Mouse (Mus musculus): ENCODE data around the gene Tmem222. TPM values are rescaled to one million over a fixed set of nuclear protein-coding genes. Genes with fewer than 3 reads are reported as not detected.
A peak's percentile ranks its signal among the peaks of the same experiment; 100 is the strongest.

Tmem222 gene
- polyA plus RNA-seq, 1 experiment = 70.6 TPM

DNA sequence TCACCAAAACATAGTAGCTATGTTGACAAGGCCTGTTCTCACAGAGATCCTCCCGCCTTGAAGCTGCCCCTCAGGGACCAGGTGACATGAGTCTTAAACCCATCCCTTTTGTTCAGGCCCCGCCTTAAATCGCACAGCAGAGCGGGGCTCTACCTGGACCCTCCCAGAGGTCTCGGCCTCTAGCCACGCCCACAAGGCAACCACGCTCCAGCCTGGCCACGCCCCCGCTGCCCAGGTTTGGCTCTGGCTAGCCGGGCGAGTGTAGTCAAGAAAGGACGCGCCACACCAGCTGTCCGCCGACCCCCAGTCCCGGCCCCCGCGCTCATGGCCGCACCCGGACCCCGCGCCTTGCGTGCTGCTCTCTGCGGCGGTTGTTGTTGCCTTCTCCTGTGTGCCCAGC, 56.9 kb downstream of the Tmem222 start:
- H3K4me1 ChIP-seq (ENCODE audit: control insufficient read depth, insufficient read depth, low read length) = 0 out of 2 replicates have a peak, but pooled peaks cover 2% of the 10 kb centered on the region
- H3K4me3 ChIP-seq (ENCODE audit: insufficient read depth, low read depth, low read length) = peak overlapping the region; percentile 40; the same call in 1 of the 2 replicates
- H3K36me3 ChIP-seq (ENCODE audit: control insufficient read depth, insufficient read depth, low read length) = no peaks in the 10 kb centered on the region
- 10% methylated on average over 25 of the region's 25 CpGs for WGBS
- TF ChIP-seq POLR2A (IDR thresholded peaks at IDR 0.05; ENCODE audit: low read depth, low read length) (no peak), CTCF (conservative IDR thresholded peaks at IDR 0.05; ENCODE audit: insufficient read depth, insufficient read length, low read depth, low read length) (no peak)
- no peaks in the 10 kb centered on the region for H3K27me3 ChIP-seq (replicated peaks; ENCODE audit: control insufficient read depth, insufficient read depth, low read length)
- peak; percentile 74 for DNase-seq
- no peak overlapping the region for H3K27ac ChIP-seq (ENCODE audit: insufficient read depth, low read depth, low read length)

DNA sequence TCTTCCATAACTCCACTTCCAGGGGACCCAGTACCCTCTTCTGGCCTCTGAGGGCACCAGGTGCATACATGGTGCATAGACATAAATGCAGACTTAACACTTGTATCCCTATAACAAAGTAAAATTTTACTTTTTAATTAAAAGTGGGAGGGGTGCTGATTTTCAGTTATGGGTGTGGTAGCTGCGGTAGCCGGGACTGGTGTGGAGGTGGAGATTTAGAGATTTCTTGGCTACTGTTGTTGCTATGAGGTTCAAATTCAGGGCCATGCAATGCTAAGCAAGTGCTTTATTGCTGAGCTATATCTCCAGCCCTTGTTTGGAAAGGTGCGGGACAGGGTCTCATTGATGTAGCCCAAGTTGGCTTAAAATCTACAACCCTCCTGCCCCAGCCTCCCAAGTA, 58.8 kb downstream of the Tmem222 start:
- H3K4me1 ChIP-seq (ENCODE audit: control insufficient read depth, insufficient read depth, low read length) = 0 out of 2 replicates have a peak, but pooled peaks cover 2% of the 10 kb centered on the region
- no peak for DNase-seq
- no peak for TF ChIP-seq POLR2A (IDR thresholded peaks at IDR 0.05; ENCODE audit: low read depth, low read length)
- TF ChIP-seq CTCF (conservative IDR thresholded peaks at IDR 0.05; ENCODE audit: insufficient read depth, insufficient read length, low read depth, low read length) = no peak
- H3K27me3 ChIP-seq (replicated peaks; ENCODE audit: control insufficient read depth, insufficient read depth, low read length) = no peaks in the 10 kb centered on the region
- no peaks in the 10 kb centered on the region for H3K36me3 ChIP-seq (ENCODE audit: control insufficient read depth, insufficient read depth, low read length)
- H3K4me3 ChIP-seq (ENCODE audit: insufficient read depth, low read depth, low read length) = no peak overlapping the region
- H3K27ac ChIP-seq (ENCODE audit: insufficient read depth, low read depth, low read length) = no peak overlapping the region
- WGBS = 85% methylated on average over 3 of the region's 3 CpGs

DNA sequence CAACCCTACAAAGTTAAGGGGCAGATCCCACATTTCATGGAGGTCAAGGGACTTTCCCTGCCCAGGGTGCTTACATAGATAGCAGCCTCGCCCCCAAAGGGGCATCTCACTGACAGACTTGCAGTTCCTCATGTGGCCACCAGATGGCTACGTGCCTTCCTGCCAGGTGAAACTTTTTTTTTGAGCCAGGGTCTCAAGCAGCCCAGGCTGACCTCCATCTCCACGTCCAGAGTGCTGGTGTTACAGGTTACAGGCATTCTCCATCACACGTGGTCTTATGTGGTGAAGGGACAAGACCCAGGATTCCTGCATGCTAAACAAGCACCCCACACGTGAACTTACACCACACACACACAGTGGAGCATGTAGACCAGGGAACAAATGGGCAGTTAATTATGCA, 60.0 kb downstream of the Tmem222 start:
- no peak overlapping the region for H3K27ac ChIP-seq (ENCODE audit: insufficient read depth, low read depth, low read length)
- no peak for TF ChIP-seq POLR2A (IDR thresholded peaks at IDR 0.05; ENCODE audit: low read depth, low read length)
- peak; percentile 84 for TF ChIP-seq CTCF (conservative IDR thresholded peaks at IDR 0.05; ENCODE audit: insufficient read depth, insufficient read length, low read depth, low read length)
- peak; percentile 66 for DNase-seq
- 7% methylated on average over 5 of the region's 5 CpGs for WGBS
- peaks cover 6% of the 10 kb centered on the region; the same call in 1 of the 2 replicates for H3K4me1 ChIP-seq (ENCODE audit: control insufficient read depth, insufficient read depth, low read length)
- H3K27me3 ChIP-seq (replicated peaks; ENCODE audit: control insufficient read depth, insufficient read depth, low read length) = no peaks in the 10 kb centered on the region
- H3K36me3 ChIP-seq (ENCODE audit: control insufficient read depth, insufficient read depth, low read length) = no peaks in the 10 kb centered on the region
- no peak overlapping the region for H3K4me3 ChIP-seq (ENCODE audit: insufficient read depth, low read depth, low read length)

Other genes starting within 250 kb of the Tmem222 start
- 37.0 and 45.7 TPM in 2 replicates for gene Wasf2, start 147.3 kb downstream of the Tmem222 start, polyA plus RNA-seq (2012; rRNA removed)
- gene Cd164l2, start 65.7 kb downstream of the Tmem222 start, polyA plus RNA-seq (2012; rRNA removed) = 15.3 and 17.7 TPM in 2 replicates
- 0.39 and 0.53 TPM in 2 replicates for gene Gpr3, start 65.3 kb downstream of the Tmem222 start, polyA plus RNA-seq (2012; rRNA removed)
- gene Map3k6, start 37.0 kb downstream of the Tmem222 start, polyA plus RNA-seq (2012; rRNA removed) = 3.8 and 4.3 TPM in 2 replicates
- 5.9 TPM in 2 replicates for gene Sytl1, start 14.7 kb downstream of the Tmem222 start, polyA plus RNA-seq (2012; rRNA removed)
- gene Wdtc1, start 75.7 kb upstream of the Tmem222 start, polyA plus RNA-seq (2012; rRNA removed) = 64.1 and 64.4 TPM in 2 replicates
- gene Slc9a1, start 91.9 kb upstream of the Tmem222 start, polyA plus RNA-seq (2012; rRNA removed) = 30.1 and 32.3 TPM in 2 replicates
- gene Tent5b, start 202.3 kb upstream of the Tmem222 start, polyA plus RNA-seq (2012; rRNA removed) = 2.9 and 3.1 TPM in 2 replicates
- 0.43 and 0.97 TPM in 2 replicates for gene Trnp1, start 220.8 kb upstream of the Tmem222 start, polyA plus RNA-seq (2012; rRNA removed)
- gene Kdf1, start 241.2 kb upstream of the Tmem222 start, polyA plus RNA-seq (2012; rRNA removed) = 39.7 and 42.3 TPM in 2 replicates